Mouse (Mus musculus): ENCODE results near the gene Npas3.

Npas3 gene

DNA sequence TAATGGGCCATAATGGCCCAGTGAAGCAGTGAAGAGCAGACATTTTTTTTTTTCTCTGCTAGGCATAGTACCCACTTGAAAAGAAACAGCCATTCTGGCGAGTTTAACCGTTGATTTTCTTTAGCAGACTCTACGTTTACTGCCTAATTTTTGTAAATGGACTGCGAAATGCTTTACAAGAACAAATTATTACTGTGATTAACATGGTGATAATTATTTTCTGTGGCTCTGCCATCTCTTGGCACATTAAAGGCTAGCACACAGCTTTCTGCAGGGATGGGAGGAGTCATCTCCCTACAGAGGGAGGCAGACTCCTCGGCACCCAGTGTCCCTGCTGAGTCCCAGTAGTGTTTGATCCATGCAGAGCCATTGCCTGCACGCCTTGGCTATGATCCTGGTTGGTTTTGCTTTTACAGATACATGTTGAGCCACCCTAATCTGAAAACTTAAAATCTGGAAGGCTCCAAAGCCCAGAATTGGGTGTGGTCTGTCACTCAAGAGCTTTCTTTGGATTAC lies 341.0 kb downstream of the Npas3 start:
- DNase-seq (ENCODE audit: low spot score) = no peak

DNA sequence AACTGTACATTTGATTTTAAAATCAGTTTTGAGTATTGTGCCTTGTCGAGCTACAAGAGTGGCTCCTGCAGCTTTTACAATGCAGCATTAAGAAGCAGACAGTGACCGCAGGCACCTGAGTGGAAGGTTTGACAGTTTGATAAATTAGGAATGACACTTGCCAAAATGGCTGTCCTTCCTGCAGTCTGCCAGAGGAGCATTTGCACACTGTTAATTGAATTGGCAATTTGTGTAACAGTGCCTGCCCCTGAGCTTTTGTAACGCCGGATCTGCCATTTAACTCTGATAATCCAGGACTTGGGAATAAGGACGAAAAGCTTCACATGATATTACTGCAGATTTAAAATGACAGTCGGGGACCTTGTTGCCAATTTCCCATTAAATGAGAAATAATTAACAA lies 357.2 kb downstream of the Npas3 start:
- DNase-seq (ENCODE audit: low spot score) = no peak

- no peak for DNase-seq (ENCODE audit: low spot score)
Observed at GRCm38 (mm10) chr12:53612120-53612519, 363.6 kb downstream of the Npas3 start.

DNA sequence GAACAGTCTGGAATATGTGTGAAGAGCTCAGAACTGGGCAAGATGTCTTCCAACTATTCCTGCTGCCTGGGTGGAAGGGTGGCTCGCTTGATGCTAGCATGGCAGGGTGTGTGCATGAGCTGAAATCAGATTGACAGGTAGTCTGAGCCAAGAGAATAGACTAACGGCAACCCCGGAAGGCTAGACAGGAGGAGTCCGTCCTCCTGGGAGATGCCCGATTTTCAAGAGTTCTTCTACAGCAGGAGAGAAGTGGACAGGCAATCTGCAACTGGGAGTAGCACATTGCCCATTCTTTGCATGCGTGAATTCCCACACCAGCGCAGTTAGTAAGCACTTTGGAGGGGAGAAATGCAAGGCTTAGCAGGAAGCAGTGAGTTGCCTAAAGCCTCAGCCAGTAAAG lies 372.8 kb downstream of the Npas3 start:
- no peak for DNase-seq (ENCODE audit: low spot score)

DNA sequence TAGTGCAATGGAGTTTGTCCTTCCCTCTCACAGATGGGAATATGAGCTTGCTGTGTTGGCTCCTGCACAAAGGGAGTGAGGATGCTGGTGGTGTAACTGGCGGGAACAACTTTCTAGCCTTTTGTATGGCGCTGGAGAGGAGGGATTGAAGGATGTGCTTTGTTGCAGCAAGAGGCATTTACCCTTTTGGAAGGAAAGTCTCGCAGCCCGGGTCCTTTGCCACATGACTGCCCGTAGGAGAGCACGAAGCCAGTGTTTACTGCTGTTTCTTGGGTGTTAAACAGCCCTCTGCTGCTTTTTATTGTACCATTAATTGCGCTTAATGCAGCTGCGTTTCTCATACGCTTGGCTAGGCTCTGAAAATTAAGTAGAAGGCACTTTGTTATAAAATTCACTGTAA lies 375.3 kb downstream of the Npas3 start:
- no peak for DNase-seq (ENCODE audit: low spot score)

DNA sequence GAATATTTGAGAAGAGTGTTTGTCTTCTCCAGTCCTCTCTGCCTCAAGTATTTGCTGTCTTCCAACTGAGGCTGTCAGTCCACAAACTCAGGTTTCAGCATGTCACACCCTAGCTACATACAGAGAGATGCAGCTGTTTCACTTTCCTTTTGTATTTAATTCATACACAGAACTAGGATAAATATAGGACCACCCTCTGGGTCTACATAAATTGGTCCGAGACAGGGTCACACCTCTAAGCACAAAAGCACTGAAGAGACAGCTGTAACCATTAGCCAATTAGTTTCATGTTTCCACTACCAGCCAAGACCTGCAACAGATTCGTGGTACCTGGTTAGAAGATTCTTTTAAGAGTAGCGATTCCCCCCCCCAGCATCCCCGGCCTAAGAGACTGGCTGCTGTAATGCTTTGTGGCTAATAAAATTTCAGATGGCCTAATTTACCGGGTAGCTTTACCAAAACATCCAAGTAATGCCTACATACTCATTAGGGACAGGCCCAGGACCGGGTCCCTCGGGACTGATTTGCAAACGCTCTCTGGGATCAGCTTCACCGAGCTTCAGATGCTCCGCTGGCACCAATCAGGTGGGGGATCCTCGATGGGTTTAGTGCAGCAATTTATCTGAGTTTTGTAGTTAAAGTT lies 376.0 kb downstream of the Npas3 start:
- no peak for DNase-seq (ENCODE audit: low spot score)

- no peak for DNase-seq (ENCODE audit: low spot score)
Observed at GRCm38 (mm10) chr12:53629483-53630120, 381.1 kb downstream of the Npas3 start.

DNA sequence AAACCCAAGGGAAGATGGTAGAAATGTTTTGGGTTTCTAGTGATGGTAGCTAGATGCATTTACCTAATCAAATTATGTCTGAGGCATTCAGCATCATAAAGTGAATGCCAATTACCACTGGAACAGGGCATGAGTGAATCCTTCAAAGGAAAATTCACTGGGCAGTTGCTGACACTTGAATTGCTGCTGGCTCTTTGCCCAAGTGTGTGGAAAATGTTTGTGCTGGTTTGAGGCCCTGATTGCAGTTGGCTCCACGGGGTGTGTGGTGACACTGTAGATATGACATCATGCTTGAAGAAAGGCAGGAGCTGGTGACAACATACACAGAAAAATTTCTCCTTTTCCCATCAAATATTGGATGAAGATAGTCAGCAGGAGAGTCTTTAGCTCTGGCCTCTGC lies 382.1 kb downstream of the Npas3 start:
- DNase-seq (ENCODE audit: low spot score) = no peak

- DNase-seq (ENCODE audit: low spot score) = no peak
Observed at GRCm38 (mm10) chr12:53631315-53632106, 383.0 kb downstream of the Npas3 start.

DNA sequence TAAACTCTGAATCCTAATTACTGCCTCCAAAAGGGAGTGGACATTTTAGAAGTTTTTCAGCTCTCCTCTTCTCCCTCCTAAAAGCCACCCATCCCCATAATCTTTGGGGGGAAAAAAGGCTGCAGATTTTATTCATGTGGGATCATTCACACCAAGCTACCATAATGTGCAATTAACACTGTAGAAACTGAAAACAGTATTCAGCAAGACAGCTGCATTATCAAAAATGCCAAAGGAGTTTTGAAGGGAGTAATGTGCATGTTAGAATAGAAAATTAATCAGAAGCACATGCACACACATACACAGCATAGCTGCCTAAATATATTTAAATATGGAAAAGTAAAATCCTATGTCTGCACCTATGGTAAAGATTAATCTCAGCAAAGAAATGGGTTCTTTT lies 390.1 kb downstream of the Npas3 start:
- DNase-seq (ENCODE audit: low spot score) = no peak

DNA sequence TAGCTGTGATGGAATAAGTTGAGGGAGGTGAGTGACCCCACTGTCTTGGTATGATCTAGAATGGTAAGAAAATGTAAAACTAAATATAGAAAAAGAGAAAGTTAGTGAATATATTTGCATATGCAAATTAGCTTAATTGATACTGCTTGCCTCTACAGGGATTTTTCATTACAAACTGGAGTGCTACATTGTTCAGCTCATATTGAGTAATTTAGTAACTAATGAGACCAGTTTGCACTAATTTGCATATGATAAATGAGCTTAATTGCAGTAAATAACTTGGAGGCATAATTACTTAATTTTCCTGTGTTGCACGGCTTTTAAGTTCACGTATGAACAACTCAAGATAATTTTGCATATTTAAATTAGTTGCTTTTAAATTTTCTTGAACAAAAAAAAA lies 398.8 kb downstream of the Npas3 start:
- DNase-seq (ENCODE audit: low spot score) = no peak

DNA sequence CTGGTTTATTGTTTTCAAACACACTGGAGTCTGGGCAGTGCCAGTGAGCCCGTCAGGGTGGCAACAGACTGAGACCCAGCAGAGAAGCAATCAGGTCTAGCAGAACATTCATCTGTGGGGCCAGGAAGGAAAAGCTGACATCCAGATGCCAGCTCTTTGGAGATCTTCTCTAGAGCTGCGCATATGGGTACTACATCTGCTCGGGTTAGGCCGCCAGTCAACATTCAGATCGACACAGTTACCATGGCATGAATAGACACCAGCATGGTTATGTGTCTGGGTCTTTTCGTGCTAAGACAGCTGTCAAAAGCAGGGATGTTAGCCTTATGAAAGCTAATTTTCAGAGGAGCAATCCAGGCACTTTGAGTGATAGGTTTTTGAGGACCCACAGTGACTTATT lies 407.8 kb downstream of the Npas3 start:
- DNase-seq (ENCODE audit: low spot score) = no peak

DNA sequence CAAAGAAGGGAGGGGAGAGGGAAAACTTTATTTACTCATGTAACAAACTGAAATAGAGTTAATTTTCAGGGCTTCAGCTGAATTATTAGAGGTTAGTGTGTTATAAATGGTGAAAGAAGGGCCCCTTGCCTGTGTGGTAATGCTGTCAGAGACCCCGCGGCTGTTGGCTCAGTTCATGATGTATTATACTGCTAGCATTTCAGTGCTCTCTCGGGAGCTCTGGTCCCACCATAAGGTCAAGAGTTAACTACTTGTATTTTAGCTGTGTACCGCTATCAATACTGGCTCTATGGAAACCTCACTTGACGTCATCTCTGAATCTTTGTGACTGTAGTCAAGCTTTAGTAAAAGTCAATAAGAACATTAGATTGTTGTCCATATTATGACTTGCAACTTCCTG lies 415.6 kb downstream of the Npas3 start:
- no peak for DNase-seq (ENCODE audit: low spot score)

- DNase-seq (ENCODE audit: low spot score) = no peak
Observed at GRCm38 (mm10) chr12:53671846-53672245, 423.4 kb downstream of the Npas3 start.

GRCm38 (mm10) chr12:53677091-53677630 lies 428.7 kb downstream of the Npas3 start:
- no peak for DNase-seq (ENCODE audit: low spot score)

DNA sequence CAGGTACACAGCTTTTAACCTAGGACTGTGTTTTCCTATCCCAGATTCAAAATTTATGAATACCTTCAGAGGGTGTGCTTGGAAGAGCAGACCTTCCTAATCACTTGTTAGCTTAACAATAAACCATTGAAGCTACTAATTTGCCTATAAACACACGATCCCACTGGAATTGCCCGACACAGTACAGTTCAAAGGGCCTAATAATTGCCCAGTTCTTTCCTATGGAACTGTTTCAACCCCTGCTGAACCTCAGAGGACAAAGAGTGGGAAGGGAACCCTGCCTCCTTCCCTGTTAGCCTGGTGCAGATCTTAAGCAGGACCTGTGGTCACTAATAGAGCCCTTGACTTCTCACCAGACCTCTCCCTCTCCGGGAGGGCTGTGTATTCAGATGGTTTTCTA lies 429.7 kb downstream of the Npas3 start:
- no peak for DNase-seq (ENCODE audit: low spot score)

DNA sequence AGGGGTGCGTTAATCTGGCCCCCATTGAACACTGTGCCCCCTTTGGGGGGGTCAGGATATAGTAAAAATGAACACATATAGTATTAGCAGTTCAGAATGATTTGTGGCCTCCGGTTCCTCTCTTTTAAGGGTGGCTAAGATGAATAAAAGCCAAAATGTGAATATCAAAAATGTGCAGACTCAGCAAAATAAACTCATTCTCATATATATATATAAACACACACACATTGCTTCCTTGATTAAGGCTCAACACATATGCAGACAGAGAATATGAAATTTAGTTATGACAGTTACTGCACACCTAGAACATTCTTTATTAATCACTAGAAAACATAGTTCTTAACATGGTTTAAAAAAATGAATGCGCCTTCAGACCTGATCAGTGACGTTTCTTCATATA lies 430.7 kb downstream of the Npas3 start:
- DNase-seq (ENCODE audit: low spot score) = no peak

GRCm38 (mm10) chr12:53680501-53680900 lies 432.0 kb downstream of the Npas3 start:
- no peak for DNase-seq (ENCODE audit: low spot score)

GRCm38 (mm10) chr12:53682036-53682435 lies 433.6 kb downstream of the Npas3 start:
- no peak for DNase-seq (ENCODE audit: low spot score)

- DNase-seq (ENCODE audit: low spot score) = no peak
Observed at GRCm38 (mm10) chr12:53692471-53692870, 444.0 kb downstream of the Npas3 start.

DNA sequence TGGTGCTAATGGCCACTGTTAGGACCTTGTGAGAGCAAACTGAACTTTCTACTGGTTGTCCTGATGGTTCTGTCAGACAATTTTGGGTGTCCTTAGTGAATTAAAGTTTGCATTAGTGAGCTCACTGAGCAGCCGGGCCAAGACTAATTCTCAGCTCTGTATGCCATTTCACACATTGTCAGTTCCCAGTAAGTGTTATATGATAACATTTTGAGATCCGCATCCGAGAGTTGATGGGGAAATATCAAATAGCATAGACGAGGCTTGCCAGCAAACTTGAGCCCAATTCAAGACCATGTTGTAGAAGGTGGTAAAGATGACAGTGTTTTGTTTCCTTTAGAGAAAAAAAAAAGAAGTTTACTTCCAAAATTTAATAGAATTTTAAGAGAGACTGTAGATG lies 445.9 kb downstream of the Npas3 start:
- DNase-seq (ENCODE audit: low spot score) = no peak

- no peak for DNase-seq (ENCODE audit: low spot score)
Observed at GRCm38 (mm10) chr12:53695324-53695723, 446.8 kb downstream of the Npas3 start.

- no peak for DNase-seq (ENCODE audit: low spot score)
Observed at GRCm38 (mm10) chr12:53697645-53698044, 449.2 kb downstream of the Npas3 start.
